Mouse (Mus musculus) heart, postnatal 0 days (tissue): ENCODE measurements at regions not wholly inside any gene's neighbourhood (a gene's known extent, or its start where the extent isn't known, plus 50 kb on each side); places are given as distances from the start of the nearest gene placed in this dataset.

Source experiments
- ATAC-seq: fragments of 200-750 bp; cut with Nextera tagmentation; 2 replicates; pipeline ENCODE4 v1.8.0; 2017; ENCODE audit warnings: low read depth, moderate number of reproducible peaks, moderate library complexity; ENCODE audit not compliant: insufficient read depth
- DNase-seq: peaks from one replicate; pipeline ENCODE4 v3.0.0-alpha.2; 2016; ENCODE audit warnings: low spot score
- H3K27ac ChIP-seq: fragments of 300-500 bp; sonication (generic); 2 replicates; pipeline ENCODE4 v1.5.1; 2014; ENCODE audit warnings: low read depth, mild to moderate bottlenecking
- H3K27me3 ChIP-seq: fragments of 300-500 bp; sonication (generic); 2 replicates; pipeline ENCODE4 v1.6.1; 2014; ENCODE audit warnings: low read length, mixed read lengths; ENCODE audit not compliant: control insufficient read depth, insufficient read depth
- H3K36me3 ChIP-seq: fragments of 300-500 bp; sonication (generic); replicated peaks from 2 replicates; pipeline ENCODE4 v1.6.1; 2014; ENCODE audit warnings: low read length, mixed read lengths; ENCODE audit not compliant: control insufficient read depth, insufficient read depth
- H3K4me1 ChIP-seq: fragments of 300-500 bp; sonication (generic); 2 replicates; pipeline ENCODE4 v1.6.1; 2014; ENCODE audit warnings: antibody characterized with exemption; ENCODE audit not compliant: control insufficient read depth, insufficient read depth
- H3K4me2 ChIP-seq: fragments of 300-500 bp; sonication (generic); 2 replicates; pipeline ENCODE4 v1.6.1; 2014; ENCODE audit warnings: low read depth, mild to moderate bottlenecking, low read length, moderate library complexity
- H3K4me3 ChIP-seq: fragments of 300-500 bp; sonication (generic); 2 replicates; pipeline ENCODE4 v1.5.1; 2014; ENCODE audit warnings: low read depth, low read length
- H3K9ac ChIP-seq: fragments of 300-500 bp; sonication (generic); replicated peaks from 2 replicates; pipeline ENCODE4 v1.6.1; 2014; ENCODE audit warnings: low read depth, low read length, mixed read lengths
- H3K9me3 ChIP-seq: fragments of 300-500 bp; sonication (generic); replicated peaks from 2 replicates; pipeline ENCODE4 v1.6.1; 2016; ENCODE audit warnings: low read length; ENCODE audit not compliant: control insufficient read depth
- CTCF ChIP-seq: IDR thresholded peaks from 2 replicates; pipeline ENCODE4 v1.5.1; 2016; ENCODE audit warnings: antibody characterized with exemption, control low read depth, low read depth
- EP300 ChIP-seq: IDR thresholded peaks from 2 replicates; pipeline ENCODE4 v1.6.1; 2016; ENCODE audit warnings: antibody characterized with exemption, low read depth
- WGBS: fragments of 180-500 bp; shearing (Covaris S2); extraction: QIAGEN DNeasy Blood & Tissue Kit; methylation state at CpG from one replicate; pipeline ENCODE4 v1.1.7; 2014; 5-methylcytosine and 5-hydroxymethylcytosine counted together

DNA sequence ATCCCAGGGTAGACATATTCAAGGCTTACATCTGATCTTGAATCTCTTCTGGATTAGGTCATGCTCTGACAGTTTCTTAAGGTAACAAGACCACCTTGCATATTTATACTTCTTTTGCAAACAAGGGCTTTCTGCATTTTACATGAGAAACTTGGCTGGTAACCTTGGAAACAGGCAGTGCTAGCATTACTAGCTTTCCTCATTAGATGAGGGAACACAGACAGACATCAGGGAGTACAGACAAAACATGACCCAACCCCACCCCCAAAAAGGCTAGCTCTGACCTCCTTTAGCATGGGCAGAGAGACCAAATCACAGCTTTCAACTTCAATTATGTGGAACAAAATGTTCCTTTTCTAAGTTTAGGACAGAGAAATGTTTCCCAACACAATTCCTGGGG, 114.8 kb upstream of the Elmo1 start:
- Histone ChIP-seq H3K27ac (no peak overlapping the region), H3K4me2 (no peak overlapping the region), H3K4me3 (no peak overlapping the region), H3K27me3 (no peaks in the 10 kb centered on the region), H3K9ac (no peak overlapping the region), H3K4me1 (no peaks in the 10 kb centered on the region), H3K36me3 (no peaks in the 10 kb centered on the region), H3K9me3 (no peaks in the 10 kb centered on the region)
- DNase-seq (no peak), ATAC-seq (no peak)
- TF ChIP-seq CTCF (no peak), EP300 (no peak)

DNA sequence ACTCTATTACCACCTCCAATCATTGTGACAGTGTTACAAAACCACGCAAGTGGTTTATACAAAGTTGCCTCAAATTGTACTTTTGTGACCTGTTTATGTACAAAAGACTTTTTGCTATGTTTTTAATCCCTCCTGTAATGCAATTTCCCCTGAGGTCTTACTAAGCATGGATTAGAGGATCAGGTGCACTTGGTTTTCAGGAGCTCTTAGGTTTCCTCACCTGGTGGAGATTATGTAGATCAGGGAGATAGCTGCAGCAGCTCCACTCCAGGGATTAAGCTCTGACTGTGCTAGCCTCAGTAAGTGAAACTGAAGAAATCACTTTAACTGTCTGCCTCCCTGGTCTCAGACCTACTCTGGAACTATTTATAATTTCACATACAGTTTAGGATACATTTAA, 123.8 kb upstream of the Elmo1 start:
- Histone ChIP-seq H3K27me3 (no peaks in the 10 kb centered on the region), H3K9ac (no peak overlapping the region), H3K9me3 (no peaks in the 10 kb centered on the region), H3K4me1 (no peaks in the 10 kb centered on the region), H3K36me3 (no peaks in the 10 kb centered on the region), H3K27ac (no peak overlapping the region), H3K4me2 (no peak overlapping the region), H3K4me3 (no peak overlapping the region)
- DNase-seq (no peak), ATAC-seq (no peak)
- WGBS = 85% methylated on average over 1 of the region's 1 CpGs
- no peak for TF ChIP-seq CTCF
- TF ChIP-seq EP300 = no peak

DNA sequence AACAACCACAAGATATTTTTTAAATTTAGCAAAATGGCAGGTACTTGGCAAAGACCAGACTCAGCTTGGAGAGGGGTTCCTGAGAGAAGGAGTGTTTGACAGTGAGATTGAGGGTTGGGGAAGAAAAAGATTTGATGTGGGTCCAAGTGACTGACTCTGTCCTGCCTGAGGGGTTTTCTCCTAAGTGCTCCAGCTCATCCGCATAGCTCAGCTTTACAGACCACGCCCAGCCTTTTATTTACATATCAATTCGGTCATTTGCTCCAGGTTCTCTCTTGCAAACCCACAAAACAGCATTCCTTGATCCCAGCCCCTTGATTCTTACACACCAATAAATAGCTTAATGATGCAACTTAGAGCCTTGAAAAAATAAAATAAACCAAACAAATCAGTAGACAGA, 127.4 kb upstream of the Elmo1 start:
- no peaks in the 10 kb centered on the region for H3K4me1 ChIP-seq
- H3K27ac ChIP-seq = no peak overlapping the region
- no peaks in the 10 kb centered on the region for H3K27me3 ChIP-seq
- 54% methylated on average over 3 of the region's 3 CpGs for WGBS
- no peak overlapping the region for H3K4me3 ChIP-seq
- DNase-seq (no peak), ATAC-seq (no peak)
- H3K4me2 ChIP-seq = no peak overlapping the region
- H3K36me3 ChIP-seq = no peaks in the 10 kb centered on the region
- no peaks in the 10 kb centered on the region for H3K9me3 ChIP-seq
- TF ChIP-seq CTCF = no peak
- no peak for TF ChIP-seq EP300
- H3K9ac ChIP-seq = no peak overlapping the region

DNA sequence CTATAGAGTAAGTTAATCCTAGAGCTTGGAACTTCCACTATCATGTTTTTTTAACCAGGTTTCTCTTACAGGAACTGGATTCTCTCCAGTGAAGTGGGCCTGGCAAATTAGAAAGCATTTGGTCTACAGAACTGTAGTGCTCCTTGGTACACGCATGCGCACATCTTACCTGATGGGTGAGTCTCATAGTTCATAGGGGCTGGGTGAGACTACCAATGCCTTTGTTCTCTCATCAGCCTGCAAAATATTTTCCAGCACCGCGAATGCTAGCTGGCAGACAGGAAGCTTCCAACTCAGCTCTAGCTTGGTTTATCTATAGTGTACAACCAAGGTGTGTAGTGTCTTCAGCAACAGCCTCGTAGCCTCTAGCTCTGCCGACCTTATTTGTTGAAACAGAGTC, 104.7 kb upstream of the Gpr141 start:
- Histone ChIP-seq H3K36me3 (no peaks in the 10 kb centered on the region), H3K9me3 (no peaks in the 10 kb centered on the region), H3K27me3 (no peaks in the 10 kb centered on the region), H3K9ac (no peak overlapping the region), H3K4me1 (no peaks in the 10 kb centered on the region), H3K4me3 (no peak overlapping the region), H3K27ac (no peak overlapping the region), H3K4me2 (no peak overlapping the region)
- DNase-seq (no peak), ATAC-seq (no peak)
- WGBS = 85% methylated on average over 6 of the region's 6 CpGs
- TF ChIP-seq EP300 = no peak
- no peak for TF ChIP-seq CTCF

GRCm38 (mm10) chr13:19927807-19928206, 103.8 kb upstream of the Gpr141 start:
- 70% methylated on average over 2 of the region's 3 CpGs for WGBS
- Histone ChIP-seq H3K27me3 (no peaks in the 10 kb centered on the region), H3K4me2 (no peak overlapping the region), H3K4me3 (no peak overlapping the region), H3K9ac (no peak overlapping the region), H3K9me3 (no peaks in the 10 kb centered on the region), H3K36me3 (no peaks in the 10 kb centered on the region), H3K4me1 (no peaks in the 10 kb centered on the region), H3K27ac (no peak overlapping the region)
- no peak for DNase-seq
- no peak for ATAC-seq
- TF ChIP-seq CTCF = no peak
- TF ChIP-seq EP300 = no peak

DNA sequence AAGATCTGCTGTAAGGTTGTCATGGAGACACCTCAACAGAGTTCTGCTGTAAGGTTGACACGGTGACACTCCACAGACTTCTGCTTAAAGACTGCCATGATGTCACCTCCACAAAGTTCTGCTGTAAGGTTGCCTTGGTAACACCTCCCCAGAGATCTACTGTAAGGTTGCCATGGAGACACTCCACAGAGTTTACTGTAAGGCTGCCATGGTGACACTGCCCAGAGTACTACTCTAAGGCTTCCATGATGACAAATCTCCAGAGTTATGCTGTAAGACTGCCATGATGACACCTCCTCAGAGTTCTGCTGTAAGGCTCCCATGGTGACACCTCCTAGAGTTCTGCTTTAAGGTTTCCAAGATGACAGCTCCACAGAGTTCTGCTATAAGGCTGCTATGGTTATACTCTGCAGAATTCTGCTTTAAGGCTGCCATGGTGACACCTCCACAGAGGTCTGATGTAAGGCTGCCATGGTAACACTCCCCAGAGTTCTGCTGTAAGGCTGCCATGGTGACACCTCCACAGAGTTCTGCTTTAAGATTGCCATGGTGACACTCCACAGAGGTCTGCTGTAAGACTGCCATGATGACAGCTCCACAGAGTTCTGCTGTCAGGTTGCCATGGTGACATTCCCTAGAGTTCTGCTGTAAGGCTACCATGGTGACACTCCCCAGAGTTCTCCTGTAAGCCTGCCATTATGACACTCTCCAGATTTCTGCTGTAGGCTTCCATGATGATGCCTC, 97.2 kb upstream of the Gpr141 start:
- DNase-seq (no peak), ATAC-seq (peak; percentile 24; the same call in 1 of the 2 replicates)
- 65% methylated on average over 1 of the region's 1 CpGs for WGBS
- Histone ChIP-seq H3K9ac (no peak overlapping the region), H3K9me3 (no peaks in the 10 kb centered on the region), H3K4me2 (no peak overlapping the region), H3K4me1 (no peaks in the 10 kb centered on the region), H3K36me3 (no peaks in the 10 kb centered on the region), H3K4me3 (no peak overlapping the region), H3K27me3 (no peaks in the 10 kb centered on the region), H3K27ac (no peak overlapping the region)
- TF ChIP-seq EP300 (no peak), CTCF (no peak)
